Mouse (Mus musculus) heart, adult 11 months (tissue): ENCODE data around the gene Gpr18.

ENCODE experiments used
- DNase-seq: peaks from one replicate; pipeline ENCODE4 v3.0.0; 2022

Gene Gpr18

DNA sequence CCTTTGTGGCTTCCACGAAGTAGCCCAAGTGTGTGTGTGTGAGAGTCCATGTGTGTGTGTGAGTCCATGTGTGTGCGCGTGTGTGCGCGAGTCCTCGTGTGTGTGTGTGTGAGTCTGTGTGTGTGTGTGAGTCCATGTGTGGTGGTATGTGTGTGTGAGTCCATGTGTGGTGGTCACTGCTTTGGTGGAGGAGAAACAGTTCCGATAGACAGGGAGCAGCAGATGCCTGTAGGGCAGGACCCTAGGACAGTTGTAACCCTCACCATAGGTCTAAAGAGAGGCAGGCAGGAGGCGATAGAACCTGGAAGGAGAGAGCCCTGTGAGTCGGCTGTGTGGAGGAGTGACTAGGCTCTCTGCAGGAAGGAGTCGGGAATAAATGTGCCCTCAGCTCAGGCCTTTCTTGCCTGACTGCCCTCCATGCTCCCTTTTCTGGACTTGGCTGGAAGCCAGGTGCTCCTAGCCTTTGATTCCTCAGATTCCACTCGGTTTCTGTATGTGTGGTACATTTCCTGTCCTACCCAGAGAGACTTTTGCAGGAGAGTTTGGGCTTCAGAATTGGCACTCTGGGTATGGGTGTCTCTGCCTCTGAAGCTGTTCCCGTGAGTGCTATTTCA, 5.0 kb upstream of the Gpr18 start:
- peak; percentile 71 for DNase-seq

GRCm38 (mm10) chr14:121919752-121920151, 4.2 kb upstream of the Gpr18 start:
- DNase-seq: peak; percentile 80

- DNase-seq: peak; percentile 74
Observed at GRCm38 (mm10) chr14:121918266-121918665, 2.7 kb upstream of the Gpr18 start.

DNA sequence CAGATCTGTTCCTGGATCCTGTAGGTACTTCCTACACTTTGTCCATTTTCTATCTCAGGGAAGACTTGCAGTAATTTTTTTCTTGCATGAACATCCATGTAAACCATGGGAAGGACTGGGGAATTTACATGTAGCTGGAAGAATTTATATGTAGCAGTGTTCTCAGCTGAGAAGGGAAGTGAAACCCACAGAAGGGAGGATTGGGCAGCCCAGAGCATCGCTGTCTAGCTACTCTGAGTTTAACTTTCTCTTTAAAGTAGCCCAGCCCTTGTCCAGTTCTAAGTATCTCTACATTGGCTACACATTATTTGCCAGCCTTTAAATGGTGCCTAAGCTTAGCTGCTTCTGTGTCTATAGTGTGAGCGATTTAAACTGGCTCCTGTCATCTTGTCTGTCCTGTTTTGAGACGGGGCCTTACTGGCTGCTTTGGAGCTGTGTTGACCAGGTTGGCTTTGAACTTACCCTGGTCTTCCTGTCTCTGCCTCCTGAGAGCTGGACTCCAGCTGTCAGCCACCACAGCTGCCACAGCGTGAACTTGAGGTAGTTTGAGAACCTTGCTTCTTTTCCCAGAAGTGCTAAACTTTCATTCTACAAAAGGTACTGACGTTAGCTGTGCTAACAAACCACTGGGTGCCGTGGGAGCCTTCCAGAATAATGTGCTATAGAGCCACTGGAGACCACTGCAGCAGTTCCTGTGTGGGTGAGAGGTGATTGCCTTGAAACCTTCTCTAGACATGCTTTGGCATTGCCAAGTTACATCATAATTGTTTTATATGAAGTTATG, 922 bp upstream of the Gpr18 start:
- DNase-seq: no peak

DNA sequence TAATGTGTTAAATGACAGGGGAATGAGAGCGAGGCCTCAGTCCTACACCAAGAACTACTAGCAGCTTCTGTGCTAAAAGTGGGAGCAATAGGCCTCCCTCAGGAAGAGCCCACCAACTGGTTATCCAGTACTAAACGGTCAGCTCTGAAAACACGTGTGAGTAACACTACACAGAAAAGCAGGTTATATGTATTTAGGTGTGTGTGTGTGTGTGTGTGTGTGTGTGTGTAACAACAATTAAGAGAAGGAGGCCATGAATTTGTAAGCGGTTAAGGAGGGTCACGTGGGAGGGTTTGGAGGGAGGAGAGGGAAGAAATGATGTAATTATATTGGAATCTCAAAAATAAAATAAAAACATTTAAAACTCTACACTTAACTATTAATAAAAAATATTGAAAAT, 438 bp downstream of the Gpr18 start:
- DNase-seq: no peak

GRCm38 (mm10) chr14:121912501-121912900, 3.1 kb downstream of the Gpr18 start:
- no peak for DNase-seq

GRCm38 (mm10) chr14:121909868-121910267, 5.7 kb downstream of the Gpr18 start:
- no peak for DNase-seq

GRCm38 (mm10) chr14:121906992-121907681, 8.4 kb downstream of the Gpr18 start:
- DNase-seq: no peak

- no peak for DNase-seq
Observed at GRCm38 (mm10) chr14:121906341-121906991, 9.1 kb downstream of the Gpr18 start.

DNA sequence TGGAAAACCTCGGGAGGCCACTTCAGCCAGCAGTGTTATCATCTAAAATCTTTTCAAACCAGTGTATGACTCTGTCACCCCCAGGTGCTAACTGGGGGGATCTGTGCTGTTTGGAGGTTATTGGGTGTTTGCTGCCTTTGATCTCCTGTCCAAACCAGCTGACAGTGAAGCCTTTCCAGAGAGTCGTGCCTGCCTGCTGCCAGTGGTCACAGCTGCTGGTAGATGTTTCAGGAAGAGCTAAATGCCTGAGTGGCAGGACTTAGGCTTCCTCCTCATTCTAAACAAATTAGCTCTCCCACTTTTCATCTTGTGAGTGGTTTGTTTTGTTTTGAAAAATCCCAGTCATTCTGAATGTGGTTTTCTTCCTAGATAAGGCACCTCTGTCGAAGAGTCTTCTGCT, 10.8 kb downstream of the Gpr18 start:
- DNase-seq: no peak

DNA sequence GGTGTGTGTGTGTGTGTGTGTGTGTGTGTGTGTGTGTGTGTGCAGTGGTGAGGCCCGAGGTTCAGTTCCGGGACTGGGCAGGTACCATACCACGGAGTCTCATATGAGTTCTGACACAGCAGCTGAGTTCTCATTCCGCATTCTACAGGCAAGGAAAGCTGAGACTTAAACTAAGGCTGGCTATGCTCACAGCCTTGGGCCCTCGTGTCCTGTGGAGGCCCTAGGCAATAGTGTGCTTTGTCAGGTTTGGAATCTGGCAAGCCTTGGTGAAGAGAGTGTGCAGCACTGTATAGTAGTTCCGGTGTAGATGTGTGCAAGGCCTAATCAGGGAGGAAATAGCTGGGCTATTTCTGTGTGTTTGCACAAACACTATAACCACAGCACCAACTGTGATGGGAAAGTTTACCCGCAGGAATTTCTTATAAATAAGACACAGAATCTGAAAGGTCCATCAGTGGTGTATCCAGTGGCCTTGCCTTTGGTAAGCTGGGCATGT, 12.2 kb downstream of the Gpr18 start:
- DNase-seq: no peak

- no peak for DNase-seq
Observed at GRCm38 (mm10) chr14:121901511-121901910, 14.1 kb downstream of the Gpr18 start.

DNA sequence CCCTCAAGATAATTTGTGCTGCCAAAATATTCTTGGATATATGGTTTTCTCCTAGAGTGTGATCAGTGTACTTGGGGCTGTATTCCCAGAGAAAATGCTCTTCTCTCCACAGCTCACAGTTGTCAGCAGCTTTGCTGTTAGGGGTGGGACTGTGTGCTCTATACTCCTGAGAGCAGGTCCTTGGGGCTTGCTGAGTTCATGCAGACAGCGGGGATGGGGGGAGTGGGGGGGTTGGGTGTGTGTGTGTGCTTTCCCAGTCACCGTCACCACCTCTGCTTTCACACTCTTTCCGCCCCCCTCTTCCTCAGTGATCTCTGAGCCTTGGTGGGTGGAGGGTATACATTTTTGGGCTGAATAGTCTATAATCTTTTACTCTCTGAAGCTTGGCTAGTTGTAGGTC, 16.5 kb downstream of the Gpr18 start:
- DNase-seq: no peak

- DNase-seq: no peak
Observed at GRCm38 (mm10) chr14:121898509-121898908, 17.1 kb downstream of the Gpr18 start.

DNA sequence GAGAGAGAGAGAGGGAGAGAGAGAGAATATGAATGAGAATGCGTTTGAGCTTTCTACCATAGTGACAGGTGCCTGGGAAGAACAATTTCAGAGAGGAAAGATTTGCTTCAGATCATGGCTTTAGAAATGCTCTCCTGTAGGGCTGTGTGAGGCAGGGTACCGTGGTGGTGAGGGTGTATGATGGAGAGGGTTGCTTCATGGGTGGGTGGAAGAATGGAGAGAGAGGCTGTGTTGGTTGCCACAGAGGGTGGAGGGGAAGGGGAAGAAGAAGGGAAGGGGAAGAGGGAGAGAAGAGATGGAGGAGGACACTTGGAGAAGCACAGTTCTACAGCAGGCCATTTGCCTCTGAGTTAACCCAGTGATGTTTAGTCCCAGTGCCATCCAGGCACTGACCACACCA, 17.8 kb downstream of the Gpr18 start:
- DNase-seq: no peak

- DNase-seq: no peak
Observed at GRCm38 (mm10) chr14:121896126-121897090, 19.2 kb downstream of the Gpr18 start.

GRCm38 (mm10) chr14:121895316-121895715, 20.3 kb downstream of the Gpr18 start:
- DNase-seq: no peak

GRCm38 (mm10) chr14:121894511-121895135, 21.0 kb downstream of the Gpr18 start:
- no peak for DNase-seq

- no peak for DNase-seq
Observed at GRCm38 (mm10) chr14:121893747-121894146, 21.8 kb downstream of the Gpr18 start.

DNA sequence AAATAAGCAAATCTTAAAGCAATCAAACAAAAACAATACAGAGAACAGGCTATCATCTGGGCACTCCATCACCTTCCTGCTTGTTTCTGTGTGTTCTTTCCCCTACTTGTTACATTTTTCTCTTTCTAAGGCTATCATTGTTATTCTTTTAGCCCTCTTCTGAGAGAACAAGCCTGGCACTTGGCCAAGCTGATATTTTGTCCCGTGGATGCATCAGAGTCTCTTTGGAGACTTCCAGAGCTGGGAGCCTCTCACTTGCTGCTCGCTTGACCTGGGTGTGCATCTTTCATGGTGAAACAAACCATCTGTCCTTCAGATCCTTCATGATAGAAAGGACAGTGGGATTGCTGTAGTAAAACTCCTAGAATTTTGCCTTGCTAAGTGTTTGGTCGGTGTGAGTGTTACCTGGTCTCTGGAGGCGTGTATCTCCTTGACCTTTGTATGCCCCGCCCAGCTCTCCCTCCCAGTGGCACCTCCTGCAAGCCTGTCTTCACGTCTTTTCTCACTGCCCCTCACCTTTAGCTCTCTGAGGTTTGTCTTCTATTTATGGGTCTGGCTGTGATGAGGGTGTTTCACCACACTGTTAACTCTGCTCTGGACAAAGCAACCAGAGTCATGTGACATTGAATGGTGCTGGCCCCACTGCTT, 31.3 kb downstream of the Gpr18 start:
- no peak for DNase-seq

DNA sequence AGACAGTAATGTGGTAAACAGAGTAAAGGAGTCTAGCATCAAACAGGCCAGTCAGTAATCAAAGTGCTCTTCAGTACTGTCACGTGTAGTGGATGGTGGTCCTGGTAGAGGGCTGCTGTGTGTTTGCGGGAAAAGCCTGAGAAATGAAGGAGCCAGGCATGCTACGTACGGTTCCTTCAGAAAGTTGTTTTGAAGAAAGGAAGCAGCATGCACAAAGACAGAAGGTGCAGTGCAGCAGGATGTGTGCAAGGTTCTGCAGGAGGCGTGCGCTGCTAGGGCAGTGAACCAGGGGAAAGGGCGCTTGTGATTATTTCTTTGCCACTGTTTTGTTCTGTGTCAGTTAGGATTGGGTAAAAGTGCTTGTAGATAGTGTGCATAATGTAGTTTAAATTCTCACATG, 34.4 kb downstream of the Gpr18 start:
- no peak for DNase-seq
